Mouse (Mus musculus) frontal cortex, postnatal 25 days (tissue): ENCODE results near the gene Klhdc10.

Experiments
- DNase-seq, 2 experiments: peaks; one replicate each; pipeline ENCODE4 v3.0.0; 2022; ENCODE audit warnings: low spot score in 2 of 2

Klhdc10 gene

DNA sequence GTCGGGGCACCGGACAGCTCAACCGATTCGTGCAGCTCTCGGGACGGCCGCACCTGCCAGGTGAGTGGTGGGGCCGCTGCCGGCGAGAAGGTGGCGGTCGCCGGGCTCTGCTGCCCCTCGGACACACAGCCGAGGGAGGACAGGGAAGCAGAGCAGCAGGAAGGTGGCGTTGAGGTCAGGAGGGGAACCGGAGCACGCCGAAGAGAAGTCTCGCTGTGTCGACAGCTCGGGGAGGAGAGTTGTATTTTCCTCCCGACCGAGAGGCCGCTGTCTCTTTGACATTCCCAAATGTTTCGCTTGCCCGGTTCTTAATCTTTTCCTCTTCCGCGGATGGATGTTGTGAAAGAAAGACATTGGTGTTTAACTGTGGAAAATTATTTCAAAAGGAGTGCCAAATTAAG is 423 bp downstream of the Klhdc10 start:
- DNase-seq: no peak

DNA sequence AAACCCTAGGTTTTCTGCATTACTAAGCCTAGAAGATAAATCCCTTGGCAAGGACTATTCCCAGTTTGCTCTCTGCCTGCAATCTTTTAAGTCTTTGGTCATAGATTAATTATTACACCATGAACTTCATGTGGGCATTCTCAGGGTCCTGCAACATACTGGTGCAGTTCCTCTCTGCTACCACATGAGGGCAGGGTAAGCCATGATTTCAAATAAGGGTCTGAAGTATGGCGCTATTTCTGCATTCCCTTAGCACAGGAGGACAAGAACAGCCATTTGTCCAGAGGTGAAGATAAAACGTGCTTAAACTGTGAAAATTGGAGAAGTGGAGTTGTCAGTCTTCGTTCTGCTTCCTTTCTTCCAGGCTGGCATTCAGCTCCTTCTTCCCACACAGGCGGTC is 1.8 kb downstream of the Klhdc10 start:
- DNase-seq: peak; percentile 20 to 58

- no peak for DNase-seq
Observed at GRCm38 (mm10) chr6:30404671-30405070, 3.0 kb downstream of the Klhdc10 start.

DNA sequence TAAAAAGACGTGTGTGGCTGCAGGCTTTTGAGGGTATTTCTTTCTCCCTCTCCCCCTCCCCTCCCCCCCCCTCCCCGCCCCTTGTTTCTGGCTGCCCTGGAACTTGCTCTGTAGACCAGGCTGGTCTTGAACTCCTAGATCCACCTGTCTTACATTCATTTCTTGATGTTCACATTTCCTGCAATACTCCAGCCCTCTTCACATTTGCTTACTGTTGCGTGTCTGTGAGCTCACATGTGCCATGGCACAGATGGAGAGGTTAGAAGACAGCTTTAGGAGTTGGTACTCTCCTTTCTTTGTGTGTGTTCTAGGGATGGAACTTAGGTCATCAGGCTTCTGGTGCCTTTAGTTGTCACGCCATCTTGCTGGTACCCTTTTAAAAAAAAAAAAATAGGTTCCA is 6.6 kb downstream of the Klhdc10 start:
- DNase-seq: no peak

- no peak for DNase-seq
Observed at GRCm38 (mm10) chr6:30409399-30410093, 7.9 kb downstream of the Klhdc10 start.

DNA sequence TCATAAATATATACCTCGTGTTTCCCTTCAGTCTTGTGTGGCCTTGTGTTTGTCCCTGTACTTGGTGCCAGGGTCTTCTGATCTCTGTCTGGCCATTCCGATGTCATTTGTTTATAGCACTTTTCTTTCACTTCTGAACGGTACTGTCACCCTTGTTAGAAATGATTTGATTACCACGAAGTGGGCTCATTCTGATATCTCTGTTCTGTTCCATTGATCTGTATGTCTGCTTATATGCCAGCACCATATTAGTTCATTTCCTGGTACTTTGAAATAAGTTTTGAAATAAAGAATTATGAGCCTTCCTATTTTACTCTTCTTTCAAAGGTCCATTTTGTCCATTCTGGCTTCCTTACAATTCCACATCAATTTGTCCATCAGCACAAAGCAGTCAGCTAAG is 9.6 kb downstream of the Klhdc10 start:
- DNase-seq: no peak

DNA sequence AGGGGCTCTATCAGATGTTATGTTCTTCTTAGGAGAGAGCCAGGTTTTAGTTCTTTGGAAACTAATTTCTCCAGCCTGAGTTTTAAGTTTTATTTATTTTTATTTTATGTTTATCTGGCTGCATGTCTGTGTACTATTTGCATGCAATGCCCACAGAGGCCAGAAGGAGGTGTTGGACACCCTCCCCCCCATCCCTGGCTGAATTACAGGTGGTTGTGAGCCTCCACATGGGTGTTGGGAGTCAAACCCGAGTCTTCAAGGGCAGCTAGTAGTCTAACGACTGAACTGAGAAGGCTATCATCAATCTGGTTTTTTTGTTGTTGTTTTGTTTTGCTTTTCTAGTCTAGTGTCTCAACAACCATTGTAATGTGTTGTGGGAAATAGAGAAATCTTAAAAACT is 14.5 kb downstream of the Klhdc10 start:
- no peak for DNase-seq

DNA sequence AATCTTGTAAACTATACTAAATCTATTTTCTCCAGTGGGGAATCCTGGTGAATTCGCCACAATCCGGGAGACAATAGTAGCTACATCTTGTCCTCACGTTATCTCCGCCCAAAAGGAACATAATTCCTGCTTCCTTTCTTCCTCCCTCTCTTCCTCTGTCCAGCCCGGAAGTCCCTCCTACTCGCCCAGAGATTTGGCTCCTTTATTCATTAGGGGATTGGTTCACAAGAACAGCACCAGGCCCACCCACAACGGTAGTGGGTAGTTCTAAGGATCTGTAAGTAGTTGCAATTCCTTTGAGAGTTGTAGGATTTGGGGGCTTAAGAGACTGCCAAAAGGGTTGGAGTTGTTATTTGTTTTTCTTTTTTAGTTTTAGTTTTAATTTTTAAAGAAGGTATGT is 15.1 kb downstream of the Klhdc10 start:
- DNase-seq: no peak

DNA sequence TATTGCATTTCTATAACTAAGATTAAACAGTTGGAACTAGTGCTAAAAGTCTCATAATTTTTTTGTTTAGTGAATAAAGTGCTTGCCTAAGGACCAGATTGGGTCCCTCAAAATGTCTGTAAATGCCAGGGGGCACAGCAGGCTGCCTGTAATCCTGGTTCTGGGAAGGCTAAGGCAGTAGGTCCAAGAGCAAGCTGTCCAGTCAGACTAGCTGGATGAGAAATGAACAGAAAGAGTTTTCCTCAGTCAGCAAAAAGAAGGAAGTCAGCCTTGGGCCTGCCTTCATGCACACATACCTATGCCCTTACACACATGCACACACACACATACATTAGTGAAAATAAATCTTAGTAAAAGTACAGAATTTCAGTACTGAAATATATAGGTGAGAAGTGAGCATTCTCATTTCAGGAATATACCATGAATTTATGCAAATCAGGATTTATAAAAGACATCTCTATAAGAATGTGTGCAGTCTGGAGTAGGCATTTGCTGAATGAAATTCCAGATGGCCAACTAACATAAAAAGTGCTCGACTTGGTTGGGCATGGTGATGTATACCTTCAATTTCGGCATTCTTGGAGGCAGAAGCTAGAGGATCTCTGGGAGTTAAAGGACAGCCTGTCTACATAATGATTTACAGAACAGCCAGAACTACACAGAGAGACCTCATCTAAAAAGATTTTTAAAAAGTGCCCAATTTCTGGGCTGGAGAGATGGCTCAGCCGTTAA is 31.0 kb downstream of the Klhdc10 start:
- no peak for DNase-seq

GRCm38 (mm10) chr6:30436476-30436875 is 34.8 kb downstream of the Klhdc10 start:
- DNase-seq: no peak

GRCm38 (mm10) chr6:30437054-30437453 is 35.4 kb downstream of the Klhdc10 start:
- no peak for DNase-seq

- DNase-seq: no peak
Observed at GRCm38 (mm10) chr6:30439576-30439975, 37.9 kb downstream of the Klhdc10 start.

GRCm38 (mm10) chr6:30456991-30457390 is 55.3 kb downstream of the Klhdc10 start:
- no peak for DNase-seq

DNA sequence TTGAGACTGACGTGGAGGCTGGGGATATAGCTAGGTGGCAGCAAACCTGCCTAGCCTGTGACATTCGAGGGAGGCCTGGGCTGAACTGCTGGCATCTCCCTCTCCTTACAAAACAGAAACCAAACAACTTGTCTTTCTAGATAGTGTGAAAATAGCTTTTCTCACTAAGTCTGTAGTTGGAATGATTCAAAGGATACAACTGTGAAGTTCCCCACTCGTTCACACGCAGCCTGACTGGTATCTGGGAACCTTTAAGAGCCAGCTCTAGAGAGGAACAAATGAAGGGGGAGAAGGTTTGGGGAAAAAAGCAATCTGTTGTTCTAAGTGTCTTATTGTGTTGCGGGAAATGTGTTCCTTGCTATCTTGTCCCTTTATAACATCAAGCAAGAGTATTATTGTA is 57.0 kb downstream of the Klhdc10 start:
- DNase-seq: no peak

DNA sequence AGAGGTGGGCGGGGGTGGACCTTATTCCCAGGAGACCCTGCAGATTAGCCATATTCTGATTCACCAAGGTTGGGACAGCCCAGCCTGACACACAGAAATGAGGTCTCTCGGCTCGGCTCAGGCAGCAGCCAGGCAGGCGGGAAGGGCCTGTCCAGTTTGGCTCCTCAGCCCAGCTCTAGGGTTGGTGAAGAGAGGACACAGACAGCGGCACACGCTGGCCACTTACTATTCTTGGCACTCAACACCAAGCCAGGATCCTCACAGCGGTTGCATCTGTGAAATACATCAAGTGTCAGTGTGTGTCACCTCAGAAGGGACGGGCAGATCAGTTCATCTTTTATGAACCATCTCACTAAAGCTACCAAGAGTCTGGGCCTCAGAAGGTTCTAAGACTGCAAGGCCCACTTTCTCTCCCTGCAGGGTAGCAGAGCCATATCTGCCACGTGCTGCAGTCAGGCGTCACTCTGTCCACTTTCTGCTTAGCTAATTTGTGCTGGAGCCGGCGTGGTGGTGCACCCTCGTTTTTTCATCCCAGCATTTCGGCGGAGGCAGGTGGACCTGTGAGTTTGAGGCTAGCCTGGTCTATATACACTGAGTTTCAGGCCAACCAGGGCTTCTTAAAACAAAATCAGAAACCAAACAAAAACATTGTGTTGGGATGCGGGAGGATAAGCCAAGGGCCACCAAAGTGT is 57.5 kb downstream of the Klhdc10 start:
- DNase-seq: no peak

DNA sequence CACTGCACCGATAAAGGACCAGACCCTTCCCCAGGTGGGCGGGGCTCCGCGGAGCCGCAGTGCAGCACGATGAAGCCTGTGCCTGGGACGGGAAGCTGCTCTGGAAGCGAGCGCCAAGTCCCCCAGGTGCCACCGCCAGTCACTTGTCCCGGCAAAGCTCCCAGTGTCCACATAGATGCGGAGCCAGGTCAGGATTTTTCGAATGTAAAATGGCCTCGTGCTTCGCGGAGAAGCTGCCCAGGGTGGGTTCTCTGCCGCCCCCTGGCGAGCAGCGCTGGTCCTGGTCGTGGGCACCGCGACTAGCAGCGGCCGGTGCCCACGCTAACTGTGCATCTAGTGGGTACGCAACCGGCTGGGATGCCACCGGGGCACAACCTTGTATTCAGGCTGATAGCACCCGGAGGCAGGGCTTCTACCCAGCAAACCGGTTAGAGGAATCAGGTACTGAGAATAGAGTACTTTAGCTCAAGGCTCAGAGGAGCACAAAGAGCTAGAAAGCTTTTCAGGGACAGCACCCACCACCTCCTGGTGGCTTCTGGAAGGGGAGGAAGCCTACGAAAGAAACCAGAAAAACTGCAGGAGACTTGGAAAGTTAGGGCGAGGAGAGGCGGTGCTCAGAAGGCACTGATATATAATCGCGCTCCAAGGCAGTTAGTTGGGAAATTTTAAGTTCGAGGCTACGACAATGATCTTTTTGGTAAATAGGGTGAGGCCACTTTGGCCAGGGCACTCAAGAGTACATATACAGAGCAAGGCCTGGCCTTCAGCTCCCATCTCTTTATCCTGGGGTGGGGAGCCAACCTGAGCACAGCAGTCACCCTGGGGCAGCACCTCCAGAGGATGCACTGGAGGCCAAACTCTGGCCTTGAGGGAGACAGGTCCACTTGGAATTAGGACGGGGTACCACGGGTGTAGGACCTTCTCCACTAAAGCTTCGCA is 58.4 kb downstream of the Klhdc10 start:
- DNase-seq: peak; percentile 63 to 68

GRCm38 (mm10) chr6:30460750-30461446 is 59.2 kb downstream of the Klhdc10 start:
- peak; percentile 49 to 72 for DNase-seq

DNA sequence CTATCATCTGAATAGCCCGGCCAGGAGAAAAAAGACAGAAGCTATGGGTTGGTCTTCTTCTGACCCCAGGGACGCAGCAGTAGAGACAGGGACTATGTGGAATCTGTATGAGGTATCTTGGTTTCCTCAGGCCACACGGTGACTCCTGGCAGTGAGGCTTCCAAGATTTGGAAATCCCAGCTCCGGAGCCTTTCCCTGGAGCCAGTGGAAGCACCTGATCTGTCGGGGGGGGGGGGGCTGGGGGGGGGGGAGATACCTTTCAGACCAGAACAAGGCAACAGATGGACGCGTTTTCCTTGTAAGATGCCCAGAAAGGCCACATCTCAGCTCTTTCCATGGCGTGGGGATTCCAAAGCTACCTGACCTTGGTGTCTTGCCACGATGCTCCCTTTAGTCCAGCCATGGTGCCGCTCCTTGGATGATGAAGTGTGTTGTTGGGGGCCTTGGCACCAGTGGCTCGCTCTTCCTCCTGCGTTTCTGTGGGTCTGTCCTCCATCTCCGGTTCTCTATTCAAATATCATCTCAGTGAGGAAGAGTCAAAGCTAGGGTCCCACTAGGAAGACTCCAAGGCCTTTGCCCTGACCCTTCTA is 60.2 kb downstream of the Klhdc10 start:
- DNase-seq: no peak

- no peak for DNase-seq
Observed at GRCm38 (mm10) chr6:30462822-30463221, 61.2 kb downstream of the Klhdc10 start.

- no peak for DNase-seq
Observed at GRCm38 (mm10) chr6:30465586-30465985, 63.9 kb downstream of the Klhdc10 start.

DNA sequence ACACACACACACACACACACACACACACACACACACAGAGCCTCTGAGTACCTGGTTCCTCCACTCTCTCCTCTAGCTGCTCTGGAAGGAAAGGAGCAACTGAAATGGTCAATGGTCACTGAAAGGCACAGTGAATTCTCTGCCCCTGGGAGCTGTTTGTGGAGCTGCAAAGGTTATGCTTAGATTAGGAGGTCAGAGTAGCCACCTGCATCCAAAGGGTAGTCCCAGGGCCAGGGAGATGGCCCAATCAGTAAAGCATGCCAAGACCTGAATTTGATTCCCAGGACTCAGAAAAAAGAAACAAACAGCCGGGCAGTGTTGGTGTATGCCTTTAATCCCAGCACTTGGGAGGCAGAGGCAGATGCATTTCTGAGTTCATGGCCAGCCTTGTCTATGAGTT is 66.4 kb downstream of the Klhdc10 start:
- no peak for DNase-seq
